Mouse (Mus musculus): ENCODE results near the gene Scfd2. TPM values are rescaled to one million over a fixed set of nuclear protein-coding genes. Genes with fewer than 3 reads are reported as not detected.
A peak's percentile ranks its signal among the peaks of the same experiment; 100 is the strongest.

Gene Scfd2
- total RNA-seq, 2 experiments from 2014 or later: 24.7 to 25.2 TPM

DNA sequence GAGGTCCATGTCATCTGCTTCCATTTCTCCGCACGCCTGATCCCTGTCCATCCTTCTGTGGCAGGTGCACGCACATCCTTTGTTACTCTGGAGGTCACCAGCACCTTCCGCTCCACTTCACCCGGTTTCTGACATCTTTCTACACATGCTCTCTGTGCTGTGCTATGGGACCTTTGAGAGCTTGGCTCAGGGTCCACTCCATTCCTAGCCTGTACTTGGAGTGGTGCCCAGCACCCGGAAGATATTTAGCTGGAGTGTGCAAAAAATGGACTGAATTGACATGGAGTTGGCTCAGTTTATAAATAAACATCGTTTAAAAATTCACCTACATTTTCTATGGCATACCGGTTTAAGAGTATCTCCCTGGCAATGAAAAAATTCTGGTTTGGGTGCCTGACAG is 250.1 kb downstream of the Scfd2 start:
- DNase-seq (ENCODE audit: low spot score in 2 of 2): no peak

DNA sequence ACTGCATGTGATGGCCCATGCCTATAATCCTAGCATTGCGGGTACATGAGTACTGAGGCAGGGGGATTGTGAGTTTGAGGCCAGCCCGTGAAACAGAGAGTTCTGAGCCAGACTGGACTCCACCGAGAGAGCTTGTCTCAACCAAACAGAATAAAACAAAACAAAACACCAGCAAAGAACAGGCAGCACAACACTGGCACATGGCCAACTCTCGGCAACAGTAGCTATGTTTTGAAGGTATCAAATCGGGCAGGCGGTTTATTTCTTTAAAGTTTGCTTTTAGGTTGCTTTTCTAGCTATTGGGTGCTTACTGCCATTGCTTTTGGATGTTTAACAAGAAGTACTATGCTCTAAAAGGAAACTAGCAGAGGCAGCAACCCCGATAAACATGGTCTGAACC is 251.9 kb downstream of the Scfd2 start:
- no peak for DNase-seq (ENCODE audit: low spot score in 2 of 2)

DNA sequence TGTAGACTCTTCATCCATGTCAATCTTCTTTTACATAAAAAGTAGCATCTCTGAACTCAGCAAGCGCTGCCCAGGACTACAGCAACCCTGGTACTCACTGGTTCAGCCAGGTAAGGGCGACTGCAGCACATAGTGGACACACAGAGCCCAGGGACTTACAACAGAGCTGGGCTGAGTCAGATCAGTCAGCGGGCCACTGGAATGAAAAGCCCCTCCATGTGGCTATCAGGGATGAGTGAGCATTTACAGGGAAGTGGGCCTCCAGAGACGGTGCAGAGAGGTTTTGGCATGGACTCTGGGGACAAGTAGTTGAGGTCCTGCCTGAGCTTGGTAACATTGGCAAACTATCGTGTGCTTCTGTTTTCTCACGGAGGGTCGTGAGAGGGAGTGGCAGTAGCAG is 253.1 kb downstream of the Scfd2 start:
- no peak for DNase-seq (ENCODE audit: low spot score in 2 of 2)

DNA sequence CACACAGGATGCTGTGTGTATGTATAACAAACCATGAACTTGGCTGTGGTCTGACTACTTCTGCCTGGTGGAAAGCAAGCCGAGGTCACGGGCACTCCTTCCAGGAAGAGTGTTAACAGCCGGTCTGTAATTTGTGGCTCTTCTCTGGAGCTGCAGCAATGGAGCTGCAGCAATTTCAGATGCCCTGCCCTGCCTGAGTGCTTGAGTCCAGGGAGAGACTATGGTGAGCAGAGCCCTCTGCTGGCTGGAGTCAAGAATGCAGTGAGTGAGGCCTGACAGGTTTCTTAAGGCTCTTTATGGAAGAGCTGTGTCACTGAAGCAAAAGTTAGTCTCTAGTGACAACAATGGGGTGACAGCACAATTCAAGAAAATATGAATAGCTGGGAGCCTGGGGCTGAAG is 253.8 kb downstream of the Scfd2 start:
- peak; percentile 82 to 96 for DNase-seq (ENCODE audit: low spot score in 2 of 2)

DNA sequence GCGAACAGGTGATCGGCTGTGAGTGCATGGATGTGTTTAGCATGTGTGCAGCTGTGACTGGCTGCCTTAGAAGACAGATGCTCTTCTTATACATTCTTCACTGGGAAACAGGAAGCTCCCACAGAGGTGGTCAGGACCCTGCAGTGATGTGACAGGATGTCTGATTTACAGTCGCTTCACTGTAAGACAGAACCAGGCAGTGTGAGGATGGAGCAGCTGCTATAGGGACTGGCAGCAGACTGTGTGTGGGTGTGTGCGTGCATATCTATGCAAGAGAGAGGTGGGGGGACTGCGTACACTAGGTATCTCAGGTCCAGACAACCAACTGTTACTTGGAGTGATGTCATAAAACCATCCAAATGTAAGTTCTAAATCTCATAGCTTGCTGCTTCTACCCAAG is 254.3 kb downstream of the Scfd2 start:
- peak; percentile 70 to 82 for DNase-seq (ENCODE audit: low spot score in 2 of 2)

DNA sequence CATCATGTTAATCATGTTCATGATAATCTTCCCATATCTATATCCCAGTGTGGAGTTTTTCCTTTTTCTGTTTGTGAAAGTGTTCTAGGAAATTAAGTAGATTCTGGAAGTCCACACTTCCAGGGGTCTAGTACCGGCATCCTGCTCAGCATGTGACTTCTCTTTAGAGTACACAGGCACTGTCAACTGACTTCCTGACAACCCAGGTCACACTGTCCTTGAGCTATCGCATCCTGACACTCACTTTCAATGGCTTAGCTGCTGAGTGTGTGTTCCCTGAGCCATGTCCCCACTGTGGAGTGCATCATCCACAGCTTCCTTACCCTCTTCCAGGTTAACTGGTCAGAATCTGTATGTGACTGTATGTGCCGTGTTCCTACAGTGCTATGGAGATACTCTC is 258.2 kb downstream of the Scfd2 start:
- no peak for DNase-seq (ENCODE audit: low spot score in 2 of 2)

DNA sequence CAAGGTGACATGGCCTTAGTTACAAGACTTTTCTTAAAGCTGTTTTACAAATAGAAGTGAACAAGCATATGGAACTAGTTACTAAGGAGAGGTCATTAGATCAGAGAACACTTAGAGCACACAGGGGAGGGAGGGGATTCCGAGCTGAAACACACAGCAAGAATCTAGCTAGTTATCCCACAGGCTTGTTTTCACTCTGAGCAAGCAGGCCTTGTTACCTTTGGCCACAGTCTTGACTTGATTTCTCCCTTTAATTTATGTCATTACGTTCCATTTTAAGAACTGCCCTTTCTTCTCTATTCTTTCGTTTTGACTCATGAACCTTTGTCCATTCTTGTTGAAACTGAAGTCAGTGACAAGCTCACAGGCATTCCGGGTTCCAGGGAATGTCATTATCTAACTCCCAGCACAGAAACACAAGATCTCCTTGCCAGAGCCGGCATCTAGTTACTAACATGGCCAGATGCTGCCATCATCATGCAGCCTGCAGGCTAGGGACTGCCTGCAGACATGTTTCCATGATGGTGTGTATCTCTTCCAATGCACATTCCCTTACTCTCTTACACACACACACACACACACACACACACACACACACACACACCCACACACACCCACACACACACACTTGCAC is 263.7 kb downstream of the Scfd2 start:
- no peak for DNase-seq (ENCODE audit: low spot score in 2 of 2)

DNA sequence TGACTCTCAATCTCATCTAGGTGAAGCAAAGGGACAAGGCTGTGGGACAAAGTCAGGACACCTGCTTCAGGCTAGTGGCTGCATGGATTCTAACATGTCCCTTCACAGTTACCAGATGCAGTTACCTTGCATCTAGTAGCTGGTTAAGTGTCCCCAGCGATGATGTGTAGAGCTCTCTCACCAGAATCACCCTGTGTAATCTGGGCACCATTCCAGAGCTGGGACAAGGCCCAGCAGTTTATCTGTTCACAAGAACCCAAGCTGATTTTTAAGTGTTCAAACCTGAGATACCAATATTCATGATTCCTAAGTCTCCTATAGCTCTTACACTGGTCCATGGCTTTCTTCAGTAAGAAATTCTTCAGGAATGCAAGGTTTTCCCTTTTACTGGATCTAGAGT is 264.4 kb downstream of the Scfd2 start:
- no peak for DNase-seq (ENCODE audit: low spot score in 2 of 2)

DNA sequence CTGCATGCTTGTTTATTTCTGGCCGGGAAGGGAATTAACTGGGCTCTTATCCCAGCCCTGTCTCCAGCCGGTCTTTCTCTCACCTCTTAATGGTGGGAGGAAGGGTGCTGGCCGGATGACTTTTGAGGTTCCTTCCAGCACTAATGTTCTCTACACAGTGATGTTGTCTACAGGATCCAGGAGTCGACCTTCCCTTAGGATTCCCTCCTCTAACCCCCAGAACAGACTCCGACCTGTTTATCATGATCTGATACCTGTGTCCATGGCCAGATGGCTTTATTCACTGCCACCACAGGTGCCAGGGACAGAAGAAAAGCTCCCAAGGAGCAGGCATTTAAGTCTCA is 265.1 kb downstream of the Scfd2 start:
- no peak for DNase-seq (ENCODE audit: low spot score in 2 of 2)

DNA sequence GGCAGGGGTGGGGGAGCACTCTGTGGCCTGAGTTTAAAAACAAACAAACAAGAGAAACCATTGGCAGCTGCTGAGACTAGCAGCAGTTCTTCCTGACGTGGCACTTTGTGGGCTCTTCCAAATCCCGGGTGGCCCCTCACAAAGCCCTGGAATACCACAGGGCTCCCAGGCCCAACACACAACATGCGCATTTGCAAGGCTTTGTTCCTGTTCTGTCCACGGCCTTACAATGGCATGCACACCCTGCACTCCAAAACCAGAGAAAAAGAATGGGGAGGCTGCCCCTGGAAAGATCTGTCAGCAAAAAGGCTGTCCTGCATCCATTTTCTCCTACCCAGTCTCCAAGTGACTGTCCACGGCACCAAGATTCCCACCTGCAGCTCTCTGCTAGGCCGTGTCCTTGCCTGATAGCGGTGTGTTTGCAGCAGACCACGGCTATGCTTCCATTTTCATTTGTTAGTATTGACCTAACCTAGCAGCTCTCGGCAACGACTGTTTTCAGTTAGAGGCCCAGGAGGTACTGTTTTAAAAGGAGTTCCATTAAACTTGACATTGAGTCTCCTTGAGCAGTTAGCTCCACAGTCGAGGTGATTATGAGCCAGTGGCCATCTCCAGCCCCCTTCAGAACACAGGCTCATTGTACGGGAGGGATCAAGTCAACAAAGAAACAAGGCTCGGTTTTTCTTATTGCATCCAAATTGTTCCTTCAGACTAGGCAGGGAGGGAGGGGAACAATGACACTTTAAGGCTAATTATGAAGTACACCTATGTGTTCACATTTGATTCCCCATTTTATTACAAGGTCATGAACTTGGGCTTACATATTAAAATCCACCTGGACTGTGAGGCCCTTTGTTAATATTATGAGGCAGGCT is 265.7 kb downstream of the Scfd2 start:
- no peak for DNase-seq (ENCODE audit: low spot score in 2 of 2)

DNA sequence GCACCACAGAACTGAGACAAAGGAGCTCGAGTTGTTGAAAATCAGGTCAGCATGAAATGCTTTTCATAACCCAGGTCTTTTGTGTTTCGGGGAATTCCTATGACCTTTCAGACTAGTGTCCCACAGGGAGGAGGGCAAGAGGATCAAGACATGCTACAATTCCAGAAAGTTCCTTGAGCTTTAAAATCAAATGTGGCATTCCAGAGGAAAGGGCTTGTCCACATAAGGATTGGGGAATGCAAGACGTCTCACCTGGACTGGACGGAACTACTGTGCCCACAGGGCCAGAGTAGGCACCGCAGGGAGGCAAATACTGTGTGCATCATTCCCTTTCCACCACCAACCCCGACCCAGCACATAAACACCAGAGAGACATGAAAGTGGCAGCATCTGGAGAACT is 266.4 kb downstream of the Scfd2 start:
- no peak for DNase-seq (ENCODE audit: low spot score in 2 of 2)

DNA sequence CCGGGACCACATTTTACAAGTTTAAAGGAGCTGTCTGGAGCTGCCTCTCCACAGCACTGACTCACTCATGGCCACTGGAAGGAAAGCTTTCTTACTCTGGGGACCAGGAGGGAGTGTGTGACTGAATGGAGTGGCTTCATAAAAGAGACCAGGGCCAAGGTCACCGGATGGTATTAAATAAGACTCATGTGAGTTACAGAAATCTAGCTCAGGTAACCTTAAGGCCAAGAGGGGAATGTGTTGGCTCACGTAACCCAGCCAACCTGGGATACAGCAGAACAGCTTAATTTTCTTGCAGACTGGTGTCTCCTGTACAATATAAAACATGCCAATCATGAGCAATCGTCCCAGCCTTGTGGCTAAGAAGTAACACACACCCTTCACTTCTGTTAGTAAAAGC is 267.0 kb downstream of the Scfd2 start:
- DNase-seq (ENCODE audit: low spot score in 2 of 2): no peak

DNA sequence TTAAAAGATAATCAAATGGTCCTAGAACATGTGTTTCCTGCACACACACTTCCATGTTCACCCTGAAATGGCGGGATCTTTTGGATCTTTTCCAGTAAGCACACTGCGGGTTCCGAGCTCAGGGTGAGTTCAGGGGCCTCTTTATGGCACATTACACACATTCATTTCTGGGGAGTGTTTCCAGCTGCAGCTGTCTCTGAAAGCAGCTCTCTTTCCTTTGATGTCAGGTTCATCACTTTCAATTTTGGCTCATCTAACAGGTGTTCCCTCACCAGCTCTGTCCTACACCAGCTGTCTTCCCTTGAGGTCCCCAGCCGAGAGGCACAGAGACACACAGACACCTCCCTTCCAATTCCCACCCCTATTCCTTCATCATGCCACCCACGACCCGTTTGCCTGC is 270.5 kb downstream of the Scfd2 start:
- no peak for DNase-seq (ENCODE audit: low spot score in 2 of 2)

DNA sequence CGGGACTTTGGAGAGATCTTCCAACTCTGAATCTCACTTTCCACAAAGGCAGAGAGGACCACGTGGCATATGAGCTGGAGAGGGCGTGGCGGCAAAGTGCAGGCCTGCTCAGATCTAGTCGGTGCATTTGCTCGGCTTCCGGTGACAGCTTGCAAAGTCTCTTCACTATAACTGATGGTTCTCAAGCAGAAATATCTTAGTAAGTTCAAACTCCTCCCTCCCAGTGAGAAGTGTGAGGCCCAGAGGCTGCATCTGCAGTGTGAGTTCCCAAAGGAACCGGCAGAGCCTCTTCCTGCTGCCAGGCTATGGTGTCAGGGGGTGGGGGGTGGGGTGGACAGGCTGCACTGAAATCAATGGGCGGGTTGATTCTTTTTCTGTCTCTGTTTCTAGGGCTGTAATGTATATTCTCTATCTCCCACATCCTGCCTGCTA is 271.2 kb downstream of the Scfd2 start:
- no peak for DNase-seq (ENCODE audit: low spot score in 2 of 2)

DNA sequence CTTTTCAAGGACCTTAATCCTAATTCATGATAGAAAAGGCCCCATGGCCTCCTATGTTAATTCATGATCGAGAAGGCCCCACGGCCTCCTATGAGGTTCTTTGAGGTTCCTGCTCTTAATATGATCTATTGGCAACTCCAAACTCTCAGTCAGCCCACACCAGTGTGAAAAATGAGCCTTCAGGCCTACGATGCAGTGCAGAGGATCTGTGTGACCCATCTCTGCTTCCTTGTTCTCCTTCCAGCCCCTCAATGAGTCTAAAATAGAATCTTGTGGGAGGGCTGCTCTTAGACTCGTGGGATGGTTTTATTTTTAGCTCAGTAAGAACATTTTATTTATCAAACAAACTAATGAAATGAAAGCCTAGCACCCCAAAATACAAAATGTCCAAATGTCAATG is 274.9 kb downstream of the Scfd2 start:
- no peak for DNase-seq (ENCODE audit: low spot score in 2 of 2)

DNA sequence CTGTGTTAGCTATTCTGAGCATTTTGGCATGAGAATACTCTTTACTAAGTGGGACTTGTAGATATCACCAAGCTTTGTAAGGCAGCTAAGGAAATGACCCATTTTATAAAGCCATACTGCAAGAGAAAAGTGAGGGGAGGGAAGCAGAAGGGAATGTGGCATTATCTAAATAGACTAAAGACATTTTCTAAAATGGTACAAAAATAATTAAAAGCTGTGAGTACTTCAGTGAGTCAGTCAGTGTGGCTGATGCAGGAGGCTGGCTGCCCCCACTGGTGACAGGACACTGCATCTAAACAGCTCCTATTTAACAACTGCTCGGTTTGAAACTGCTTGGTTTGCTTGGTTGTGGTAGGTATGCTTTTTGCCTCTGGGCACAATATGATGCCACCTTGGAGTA is 276.6 kb downstream of the Scfd2 start:
- DNase-seq (ENCODE audit: low spot score in 2 of 2): peak; percentile 13 to 64

DNA sequence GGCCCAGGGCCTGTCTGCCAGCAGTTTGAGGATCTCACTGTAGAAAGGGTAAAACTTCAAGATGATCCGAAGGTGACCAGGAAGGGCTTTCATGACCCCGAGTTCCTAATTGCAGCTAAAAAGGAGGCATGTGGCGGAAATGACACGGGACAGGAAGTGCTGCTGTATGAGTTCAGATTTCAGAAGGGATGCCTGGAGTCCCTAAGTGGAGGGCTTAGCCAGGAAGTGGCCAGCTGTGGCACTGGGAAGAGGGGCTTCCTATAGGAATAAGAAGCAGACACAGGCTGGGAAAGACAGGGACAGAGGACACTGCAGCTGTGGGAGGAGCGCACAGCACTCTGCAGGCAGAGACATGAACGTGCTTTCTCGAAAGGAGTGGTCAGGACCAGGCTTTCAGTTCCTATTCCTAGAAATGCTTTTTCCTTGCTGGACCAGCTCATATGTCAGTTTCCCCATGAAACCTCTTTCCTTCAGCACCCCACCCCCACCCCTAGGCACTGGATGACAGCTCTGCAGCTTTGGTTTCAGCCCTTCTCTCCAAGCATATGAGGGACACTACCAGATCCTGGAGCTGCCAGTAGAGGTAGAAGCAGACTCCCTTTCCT is 277.7 kb downstream of the Scfd2 start:
- DNase-seq (ENCODE audit: low spot score in 2 of 2): no peak

DNA sequence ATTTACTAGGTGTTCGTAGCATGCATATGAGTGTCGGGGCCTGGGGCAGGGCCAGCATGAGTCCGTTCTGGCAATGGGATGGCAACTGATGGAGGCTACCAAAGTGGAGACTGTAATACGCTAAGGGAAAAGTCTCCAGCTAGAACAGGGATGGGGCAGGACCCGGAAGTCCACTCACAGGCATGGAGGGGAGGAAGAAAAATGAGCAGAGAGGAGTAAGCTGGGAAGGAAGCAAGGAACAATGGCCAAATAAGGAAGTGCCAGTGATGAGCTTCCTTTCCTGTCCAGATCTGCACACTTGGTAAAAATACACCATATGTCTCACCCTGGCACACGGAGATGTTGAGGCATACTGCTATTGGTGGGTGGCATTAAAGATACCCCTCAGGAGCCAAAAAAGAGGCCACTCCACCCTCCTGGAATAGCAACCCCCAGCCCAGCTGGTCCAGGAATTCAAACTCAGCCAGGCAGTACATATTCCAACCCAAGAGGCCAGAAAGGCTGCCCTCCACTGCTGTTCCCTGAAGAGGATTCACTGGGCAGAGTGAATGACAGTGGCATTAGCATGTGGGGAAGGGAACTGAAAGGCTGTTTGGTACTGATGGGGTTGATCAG is 278.8 kb downstream of the Scfd2 start:
- peak; percentile 70 to 85 for DNase-seq (ENCODE audit: low spot score in 2 of 2)

DNA sequence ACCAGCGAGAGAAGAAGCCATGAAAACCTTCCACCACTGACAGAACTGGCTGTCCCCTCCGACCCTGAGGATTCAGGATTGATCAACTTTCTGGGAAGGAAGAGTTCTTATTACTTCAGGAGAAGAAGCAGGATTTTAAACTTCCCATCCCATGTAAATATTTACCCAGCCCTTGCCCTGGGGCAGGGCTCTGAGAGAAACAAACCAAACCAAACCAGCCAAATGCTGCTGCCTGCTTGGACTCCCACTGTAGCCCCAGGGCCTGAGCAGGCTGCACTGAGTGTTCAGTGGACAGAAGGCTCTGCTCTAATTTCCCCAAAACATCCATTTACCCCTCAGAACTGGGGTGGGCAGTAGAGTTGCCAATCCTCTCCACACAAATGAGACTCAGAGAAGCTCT is 280.6 kb downstream of the Scfd2 start:
- no peak for DNase-seq (ENCODE audit: low spot score in 2 of 2)

DNA sequence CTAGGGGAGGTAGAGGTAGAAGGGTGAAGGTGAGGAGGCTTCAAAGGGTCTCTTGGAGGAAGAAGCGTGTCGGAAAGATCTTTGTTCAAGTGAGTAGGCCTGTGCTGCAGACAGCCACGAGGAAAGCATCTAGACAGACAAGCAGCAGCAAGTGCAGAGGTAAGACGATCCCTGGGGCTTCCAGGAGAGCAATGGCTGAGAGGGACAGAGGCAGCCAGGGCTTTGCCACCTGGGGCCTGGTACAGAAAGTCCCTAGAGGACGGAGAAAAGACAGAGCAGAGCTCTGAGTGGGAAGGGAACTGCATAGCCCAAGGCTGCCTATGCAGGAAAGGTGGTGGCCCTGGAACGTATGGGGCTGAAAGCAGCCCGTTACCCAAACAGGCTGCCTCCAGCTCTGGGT is 281.3 kb downstream of the Scfd2 start:
- no peak for DNase-seq (ENCODE audit: low spot score in 2 of 2)

DNA sequence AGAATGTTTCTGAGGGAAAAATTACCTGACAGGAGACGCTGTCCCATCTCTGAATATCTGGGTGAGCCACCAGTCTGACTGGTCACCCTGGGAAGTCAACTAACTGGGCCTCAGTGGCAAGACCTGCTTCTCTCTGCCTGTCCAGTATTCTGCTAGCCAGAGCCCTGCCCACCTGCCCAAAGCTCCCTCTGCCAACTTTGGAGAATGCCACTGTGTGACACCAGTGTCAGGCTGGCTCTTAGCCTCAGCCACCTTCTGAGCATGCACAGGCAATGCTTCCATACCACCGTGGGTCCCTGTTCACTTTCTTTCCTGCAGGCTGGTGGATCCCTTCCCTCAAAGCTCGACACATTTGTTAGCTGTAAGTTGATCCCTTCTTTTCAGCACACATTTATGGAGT is 281.8 kb downstream of the Scfd2 start:
- DNase-seq (ENCODE audit: low spot score in 2 of 2): no peak

DNA sequence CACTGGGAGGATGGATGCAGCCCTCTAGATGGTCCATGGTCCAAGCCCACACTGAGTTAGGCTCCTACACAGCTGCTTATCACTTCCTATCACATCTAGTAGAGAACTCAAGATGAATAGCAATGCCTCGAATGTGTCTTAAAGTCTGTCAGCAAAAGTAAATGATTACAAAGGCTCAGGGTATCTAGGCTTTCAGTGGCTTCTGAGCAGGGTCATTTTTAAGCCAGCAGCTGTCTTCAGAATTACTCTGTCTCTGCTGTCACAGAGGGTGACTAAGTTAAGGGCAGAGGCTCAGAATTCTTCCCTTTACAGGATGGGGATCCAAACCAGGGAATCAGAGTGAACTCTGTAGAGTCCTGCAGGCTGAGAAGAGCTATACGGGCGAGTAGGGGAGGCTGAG is 284.6 kb downstream of the Scfd2 start:
- no peak for DNase-seq (ENCODE audit: low spot score in 2 of 2)
